Mouse (Mus musculus) gastrocnemius, postnatal 36 days (tissue): ENCODE measurements around the gene Usp21. TPM values are rescaled to one million over a fixed set of nuclear protein-coding genes. Genes with fewer than 3 reads are reported as not detected.
"Not testable (repeated sequence)": the region's sequence is repeated elsewhere in the genome, so short reads cannot be mapped to it uniquely, and the experiment has no call there.

Experiments used
- DNase-seq, 2 experiments: peaks; one replicate each; pipeline ENCODE4 v3.0.0; 2022
- intact Hi-C: fragments of 180-260 bp; cut with DNase I; formaldehyde crosslinking; loops from one replicate; pipeline ENCODE4 v1.15.1; 2025
- total RNA-seq, 2 experiments: library from RNA; stranded (reverse); gene quantifications; 2 replicates each; pipeline ENCODE4 v1.2.3; 2021

The Usp21 gene
- total RNA-seq, 2 experiments from 2014 or later, result 13.5 to 13.8 TPM

DNA sequence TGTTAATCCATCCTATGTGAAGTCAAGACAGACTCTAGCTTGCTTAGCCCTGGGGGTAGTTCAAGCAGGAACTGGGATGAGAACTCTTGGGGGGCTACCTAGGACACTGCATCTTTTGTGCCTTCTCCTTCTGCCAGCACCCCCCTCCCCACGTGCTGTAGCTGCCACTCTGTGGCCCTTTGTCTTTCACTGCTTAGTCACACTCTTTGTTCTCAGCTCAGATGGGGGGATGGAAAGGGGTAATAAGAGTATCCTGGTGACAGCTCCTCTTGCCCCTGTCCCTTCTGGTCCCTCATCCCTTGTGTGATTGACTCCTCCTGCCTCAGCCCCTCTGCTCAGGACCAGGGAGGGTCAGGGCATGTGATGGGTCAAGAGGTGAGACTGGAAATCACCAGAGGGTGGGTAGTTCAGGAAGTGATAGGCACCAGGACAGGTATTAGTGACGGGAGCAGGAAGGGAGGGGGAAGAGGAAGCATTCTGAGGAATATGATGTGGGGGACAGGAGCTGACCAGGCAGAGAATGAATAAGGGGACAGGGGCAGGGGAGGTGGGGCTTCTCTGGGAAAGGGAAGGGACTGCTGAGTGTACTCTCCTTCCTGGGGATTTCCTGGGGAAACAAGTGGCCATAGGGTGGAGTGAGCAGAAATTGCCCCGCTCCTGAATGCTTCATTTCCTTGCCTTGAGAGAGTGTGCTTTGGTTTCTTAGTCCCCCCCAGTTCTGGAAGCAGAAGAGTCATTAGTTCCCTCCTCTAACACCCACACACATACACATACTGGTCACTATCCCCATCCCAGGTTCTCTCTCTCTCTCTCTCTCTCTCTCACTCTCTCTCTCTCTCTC is 39.2 kb downstream of the Usp21 start:
- intact Hi-C loops, result no loop called here
- DNase-seq, result no peak

DNA sequence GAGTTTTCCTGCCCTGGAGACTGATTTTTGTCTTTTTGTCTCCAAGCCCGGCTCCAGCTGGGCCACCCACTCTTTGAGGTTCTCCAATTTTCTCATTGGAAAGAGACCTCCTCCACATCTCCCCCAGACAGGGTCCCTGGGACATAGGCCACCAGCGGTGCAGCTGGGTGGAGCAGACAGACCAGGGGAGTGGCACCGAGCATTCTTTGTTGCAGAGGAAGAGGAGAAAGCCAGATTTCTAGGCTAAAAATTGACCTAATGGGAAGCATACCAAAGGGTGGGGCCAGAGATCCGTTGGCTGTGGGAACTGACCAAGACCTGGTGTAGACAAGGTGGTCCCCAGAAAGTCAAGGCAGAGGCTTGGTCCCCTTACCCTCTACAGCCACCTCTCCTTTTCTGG is 39.9 kb downstream of the Usp21 start:
- intact Hi-C loops, result loop anchor here (2.0 kb wide), 1 partner anchor 25 kb away; the partner anchor contains the start of gene Tomm40l
- DNase-seq, result no peak

DNA sequence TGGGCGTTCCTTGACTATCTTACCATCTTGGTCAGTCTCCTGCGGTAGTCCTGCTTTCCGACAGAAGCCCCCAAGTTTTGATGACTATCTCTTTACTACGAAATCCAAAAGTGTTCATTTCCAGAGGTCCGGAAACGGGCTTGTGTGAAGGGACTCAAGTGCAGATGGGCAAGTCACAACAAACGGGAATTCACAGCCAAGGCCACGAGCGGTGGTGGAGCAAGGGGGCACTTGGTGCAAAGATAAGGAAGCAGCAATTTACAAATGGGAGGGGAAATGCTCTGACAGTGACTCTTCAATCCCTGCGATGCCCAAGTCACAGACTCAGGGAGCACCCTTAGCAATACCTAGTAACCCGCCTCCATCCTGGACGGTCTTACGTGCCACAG is 40.3 kb downstream of the Usp21 start:
- DNase-seq, result no peak
- intact Hi-C loops, result loop anchor here (2.0 kb wide), 1 partner anchor 25 kb away; the partner anchor contains the start of gene Tomm40l

DNA sequence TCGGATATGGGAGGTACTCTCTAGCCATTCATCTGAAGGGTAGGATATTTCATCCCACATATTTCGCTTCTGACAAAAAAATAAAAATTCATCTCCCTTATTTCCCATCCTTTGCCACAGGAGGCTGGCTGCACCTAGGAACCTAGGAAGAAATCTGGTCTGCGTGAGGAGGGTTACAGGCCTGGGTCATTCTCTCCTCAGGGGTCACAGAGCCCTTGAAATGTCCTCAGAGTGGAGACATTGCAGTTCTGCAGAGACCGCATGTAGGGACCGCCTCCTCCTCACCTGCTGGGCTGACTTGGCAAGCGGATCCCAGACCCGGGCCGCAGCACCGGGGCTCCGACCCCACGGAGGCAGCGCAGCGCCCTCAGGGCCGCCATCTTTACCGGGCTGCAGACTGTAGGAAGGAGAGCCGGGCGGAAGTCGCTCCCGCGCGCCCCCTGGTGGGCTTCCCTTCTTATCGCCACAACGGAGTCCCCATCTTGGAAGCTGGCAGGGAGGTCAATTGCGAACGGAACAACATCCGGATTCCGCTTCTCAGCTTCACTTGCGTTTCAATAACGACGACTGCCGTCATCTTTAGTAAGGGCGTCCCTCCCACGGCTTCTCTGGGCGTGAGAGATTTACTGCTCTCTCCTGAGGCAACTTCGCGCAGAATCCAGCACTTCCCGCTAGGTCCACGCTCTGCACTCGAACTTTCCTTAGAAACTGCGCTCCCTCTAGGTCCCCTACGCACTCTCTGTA is 40.9 kb downstream of the Usp21 start:
- intact Hi-C loops, result loop anchor here (2.0 kb wide), 1 partner anchor 24 kb away; the partner anchor contains the start of gene Tomm40l
- DNase-seq, result peak; percentile 95 to 96

DNA sequence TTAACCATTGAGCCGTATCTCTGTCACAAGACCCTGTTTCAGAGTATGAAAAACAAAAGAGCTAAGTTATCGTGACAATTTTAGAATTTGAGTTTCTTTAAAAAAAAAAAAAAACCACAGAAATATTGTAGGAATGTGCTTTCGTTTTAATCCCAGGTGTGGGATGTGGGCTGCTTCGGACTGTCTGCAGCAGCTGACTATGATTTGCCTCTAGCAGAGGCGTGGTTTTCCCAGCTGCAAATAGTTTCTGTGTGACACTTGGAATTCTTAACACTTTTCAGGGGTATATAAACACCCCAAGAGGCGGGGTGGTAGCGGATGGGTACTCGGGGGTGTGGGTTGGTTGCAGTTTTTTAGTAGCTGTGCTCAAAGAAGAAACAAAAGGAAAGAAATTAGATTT is 42.4 kb downstream of the Usp21 start:
- DNase-seq, result no peak
- intact Hi-C loops, result no loop called here

DNA sequence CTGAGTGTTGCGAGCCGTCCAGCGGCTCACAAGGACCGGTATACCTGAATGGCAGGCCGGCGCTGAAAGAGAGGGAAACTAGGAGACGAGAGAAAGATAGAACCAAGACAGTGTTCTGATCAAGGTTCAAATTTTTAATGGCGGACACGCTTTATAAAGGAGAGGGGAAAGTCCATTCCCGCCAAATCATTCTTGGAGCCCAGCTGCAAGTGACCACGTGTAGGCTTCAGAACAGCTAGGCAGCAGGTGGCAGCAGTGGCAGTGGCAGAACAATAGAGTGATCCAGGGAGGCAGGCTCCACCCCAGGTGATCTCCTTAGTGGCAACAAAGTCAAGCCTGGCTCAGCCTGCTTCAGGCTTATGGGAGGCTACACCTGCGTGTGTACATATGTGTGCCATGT is 45.8 kb downstream of the Usp21 start:
- intact Hi-C loops, DNase-seq: not testable (repeated sequence)

DNA sequence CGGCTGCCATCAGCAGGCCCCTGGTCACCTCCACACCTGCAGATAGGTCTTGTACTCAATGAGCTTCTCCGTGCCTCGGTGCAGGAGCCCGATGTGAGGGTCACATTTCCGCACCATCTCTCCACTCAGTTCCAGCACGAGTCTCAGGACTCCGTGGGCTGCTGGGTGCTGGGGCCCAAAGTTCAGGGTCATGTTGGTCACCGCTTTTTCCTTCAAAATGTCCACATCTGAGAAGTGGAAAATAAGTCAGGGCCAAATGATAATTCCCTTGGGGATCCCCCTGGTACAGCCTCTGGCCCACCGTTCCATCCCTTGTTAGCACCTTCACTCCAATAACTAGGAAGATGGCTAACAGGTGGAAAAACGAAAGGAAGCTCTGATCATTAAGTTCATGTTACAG is 46.9 kb downstream of the Usp21 start:
- no peak for DNase-seq
- intact Hi-C loops, result no loop called here

DNA sequence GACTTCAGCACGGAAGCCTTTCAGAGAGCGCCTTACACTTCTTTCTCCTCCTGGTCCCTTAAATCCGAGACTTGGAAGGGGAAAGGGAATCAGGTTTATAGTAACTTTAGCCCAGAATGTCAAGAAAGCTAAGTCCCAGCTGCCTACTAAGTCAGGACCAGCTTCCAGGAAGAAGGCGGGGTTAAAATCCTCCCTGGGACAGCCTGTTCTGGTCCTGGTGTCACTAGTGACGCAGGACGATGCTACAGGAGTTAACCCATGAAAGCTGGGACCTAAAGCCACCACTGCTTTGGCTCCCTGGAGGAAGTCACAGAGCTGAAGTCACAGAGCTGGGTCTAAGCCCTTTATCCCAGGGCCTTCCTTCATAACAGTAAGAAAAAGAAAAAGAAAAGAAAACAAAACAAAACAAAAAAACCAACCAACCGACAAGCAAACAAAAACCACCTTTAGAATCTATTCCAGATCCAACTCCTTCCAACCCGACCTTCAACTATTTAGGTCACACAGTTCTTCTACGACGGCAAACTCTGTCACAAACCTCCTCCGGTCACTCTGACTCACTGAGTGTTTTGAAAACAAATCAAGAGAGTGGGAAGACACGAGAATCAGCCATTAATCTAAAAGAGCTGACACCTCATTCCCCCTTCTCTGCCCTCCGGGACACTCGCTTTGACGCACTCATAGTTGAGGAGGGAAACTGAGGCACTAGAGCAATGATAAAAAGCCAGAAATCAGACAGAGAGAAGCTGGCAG is 47.6 kb downstream of the Usp21 start:
- intact Hi-C loops, result no loop called here
- DNase-seq, result peak in 1 of 2 experiments; percentile 63

DNA sequence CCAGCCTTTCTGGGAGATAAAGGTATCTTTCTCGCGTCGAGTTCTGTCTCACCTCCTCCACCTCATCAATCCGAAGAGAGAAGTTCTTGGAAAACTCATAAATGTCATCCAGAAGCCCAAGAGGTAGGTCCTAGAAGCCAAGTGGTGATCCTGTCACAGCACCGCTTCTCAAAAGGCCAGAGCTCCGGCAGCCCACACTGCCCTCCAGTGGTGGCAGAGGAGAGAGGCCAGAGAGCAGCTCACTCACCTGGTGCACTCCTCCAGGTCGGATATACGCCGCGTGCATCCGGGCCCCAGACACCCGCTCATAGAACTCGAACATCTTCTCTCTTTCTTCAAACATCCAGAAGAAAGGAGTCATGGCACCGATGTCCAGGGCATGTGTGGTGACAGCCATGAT is 49.3 kb downstream of the Usp21 start:
- peak in 1 of 2 experiments; percentile 41 for DNase-seq
- intact Hi-C loops, result no loop called here

DNA sequence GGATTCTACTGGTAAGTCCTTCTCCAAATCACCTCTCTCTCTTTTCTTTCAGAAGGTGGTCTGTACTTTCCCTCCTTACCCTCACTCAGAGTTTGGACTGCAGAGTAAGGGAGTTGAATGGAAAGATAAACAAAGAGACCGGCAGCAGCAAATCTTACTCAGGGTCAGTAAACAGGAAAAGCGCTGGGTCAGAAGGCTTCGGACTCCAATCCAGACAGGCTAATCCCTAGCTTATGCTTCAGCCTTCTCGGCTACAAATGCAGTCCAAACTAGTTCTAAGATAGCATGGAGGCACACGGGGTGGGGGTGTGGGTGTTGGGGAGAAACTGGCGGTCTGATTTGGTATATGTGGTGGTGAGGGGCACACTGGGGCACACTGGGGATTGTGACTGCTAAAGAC is 50.4 kb downstream of the Usp21 start:
- DNase-seq, result no peak
- intact Hi-C loops, result no loop called here

DNA sequence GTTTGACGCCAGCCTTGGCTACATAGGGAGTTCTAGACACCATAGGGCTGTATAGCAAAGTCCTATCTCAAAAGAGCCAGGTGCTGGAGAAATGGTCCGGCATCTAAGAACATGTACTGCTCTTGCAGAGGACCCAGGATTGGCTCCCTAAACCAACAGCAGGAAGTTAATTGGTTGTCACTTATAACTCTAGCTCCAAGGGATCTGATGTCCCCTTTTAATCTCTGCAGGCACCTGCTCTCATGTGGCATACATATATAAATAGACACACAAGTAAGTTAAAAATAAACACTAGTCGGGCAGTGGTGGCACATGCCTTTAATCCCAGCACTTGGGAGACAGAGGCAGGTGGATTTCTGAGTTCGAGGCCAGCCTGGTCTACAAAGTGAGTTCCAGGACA is 52.0 kb downstream of the Usp21 start:
- intact Hi-C loops, result no loop called here
- DNase-seq, result no peak

DNA sequence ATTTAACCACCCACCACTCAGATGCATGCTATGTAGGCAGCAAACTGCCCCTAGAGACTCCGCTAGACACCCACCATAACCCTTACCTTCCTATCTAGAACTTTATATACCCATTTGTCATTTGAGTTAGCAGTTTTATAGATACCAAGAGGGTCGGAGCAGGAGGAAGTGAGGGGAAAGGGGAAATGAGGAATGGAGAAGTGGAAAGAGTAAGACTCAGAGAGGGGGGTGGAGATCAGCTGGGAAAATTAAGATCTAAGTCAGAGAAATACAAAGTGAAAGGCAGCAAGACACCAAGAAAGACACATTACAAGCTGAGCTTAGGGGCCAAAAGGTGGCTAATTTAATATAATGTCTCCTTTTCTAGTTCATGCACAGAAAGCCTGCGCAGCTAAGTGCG is 53.3 kb downstream of the Usp21 start:
- intact Hi-C loops, result no loop called here
- DNase-seq, result no peak

DNA sequence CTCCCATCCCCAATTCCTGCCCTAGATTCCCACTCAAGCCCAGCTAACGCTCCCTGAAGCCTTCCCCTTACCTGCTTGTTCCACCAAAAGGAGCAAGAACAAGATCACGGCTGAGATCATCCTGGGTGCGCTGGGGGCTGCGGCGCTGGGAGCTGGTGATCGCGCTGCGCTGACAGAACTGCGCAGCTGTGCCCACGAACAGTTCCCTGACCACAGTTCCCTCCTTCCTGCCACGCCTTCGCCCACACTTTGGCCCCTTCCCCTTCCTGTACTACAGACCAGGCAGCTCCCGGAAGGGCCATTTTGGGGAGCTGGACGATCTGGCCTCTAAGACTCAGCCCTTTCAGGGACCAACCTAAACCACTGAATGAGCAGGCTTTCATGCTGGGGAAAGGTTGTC is 53.7 kb downstream of the Usp21 start, which contains the start of gene Fcer1g:
Gene Fcer1g, minus strand, starts transcription at position 240 of the 400 bp plus-strand sequence.
- intact Hi-C loops, result no loop called here
- no peak for DNase-seq

DNA sequence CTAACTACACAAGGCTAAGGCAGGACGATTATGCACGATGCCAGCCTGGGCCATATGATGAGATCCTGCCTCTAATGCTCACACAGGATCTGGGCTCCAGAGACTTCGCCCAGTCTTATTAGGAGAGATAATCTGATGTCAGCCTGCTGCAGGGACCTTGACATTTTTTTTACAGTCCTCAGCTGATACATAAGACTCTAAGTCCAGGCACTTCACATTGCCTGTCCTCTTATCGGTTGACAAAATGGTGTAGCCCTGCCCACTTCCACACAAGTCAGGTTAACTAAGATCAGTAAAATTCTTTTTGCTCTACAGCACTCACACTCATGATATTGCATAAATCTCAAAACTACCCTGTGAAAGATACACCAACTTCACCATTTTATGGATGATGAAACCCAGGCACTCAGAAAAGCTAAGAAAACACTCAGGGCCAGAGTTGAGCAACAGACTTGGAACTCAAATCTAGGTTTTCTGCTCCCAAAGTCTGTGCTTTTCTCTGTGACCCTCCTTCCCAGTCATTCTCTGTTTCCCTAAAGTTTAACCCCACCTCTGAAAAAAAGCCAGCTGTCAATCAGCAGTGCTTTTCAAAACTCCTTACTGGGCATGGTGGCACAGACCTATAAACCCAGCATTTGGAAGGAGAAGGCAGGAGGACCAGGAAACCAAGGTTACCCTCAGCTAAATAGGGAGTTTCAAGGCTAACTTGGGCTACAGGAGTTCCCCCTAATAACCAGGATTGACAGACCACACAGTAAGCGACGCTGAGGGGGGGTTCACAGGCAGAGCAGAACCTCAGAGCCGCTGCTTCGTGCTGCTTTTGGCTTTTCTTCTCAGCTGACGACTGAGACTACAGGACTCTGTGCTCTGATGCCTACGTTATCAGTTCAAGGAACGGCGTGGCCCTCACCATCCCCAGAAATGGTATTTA is 54.7 kb downstream of the Usp21 start:
- DNase-seq, result no peak
- intact Hi-C loops, result no loop called here

DNA sequence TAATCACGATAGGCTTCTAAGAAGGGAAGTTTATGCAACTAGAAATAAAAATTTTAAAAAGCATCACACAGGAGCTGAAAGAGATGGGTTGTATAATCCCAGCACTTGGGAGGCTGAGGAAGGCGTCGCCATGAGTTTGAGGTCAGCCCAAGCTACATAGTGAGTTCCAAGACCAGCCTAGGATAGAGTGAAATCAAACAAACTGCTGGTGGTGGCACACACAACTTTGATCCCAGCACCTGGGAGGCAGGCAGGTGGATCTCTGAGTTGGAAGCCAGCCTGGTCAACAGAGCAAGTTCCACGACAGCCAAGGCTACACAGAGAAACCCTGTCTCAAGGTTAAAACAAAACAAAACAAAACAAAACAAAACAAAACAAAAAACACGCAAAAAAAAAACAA is 55.4 kb downstream of the Usp21 start:
- no peak for DNase-seq
- intact Hi-C loops, result no loop called here

Other genes with a start within 250 kb of the Usp21 start
- 1 to 10 TPM; 2.6 to 4.6 TPM for gene Fcgr3, start 223.1 kb downstream of the Usp21 start, total RNA-seq
- gene Cfap126, start 174.1 kb downstream of the Usp21 start, total RNA-seq, result under 1 TPM; 0.54 to 0.91 TPM
- gene Sdhc, start 137.4 kb downstream of the Usp21 start, total RNA-seq, result 100 to 1,000 TPM; 691 to 738 TPM
- 100 to 1,000 TPM in 1 of 2 experiments, 10 to 100 TPM in 1; 33.1 to 105 TPM for gene Mpz, start 137.3 kb downstream of the Usp21 start, total RNA-seq
- gene Pcp4l1, start 91.7 kb downstream of the Usp21 start, total RNA-seq, result 10 to 100 TPM; 48.8 to 49.5 TPM
- not detected for gene Nr1i3, start 74.0 kb downstream of the Usp21 start, total RNA-seq
- 10 to 100 TPM; 52.0 to 54.8 TPM for gene Tomm40l, start 65.5 kb downstream of the Usp21 start, total RNA-seq
- 1 to 10 TPM in 1 of 2 experiments, not detected in 1; 1.7 TPM for gene Apoa2, start 62.9 kb downstream of the Usp21 start, total RNA-seq
- gene Fcer1g, start 53.6 kb downstream of the Usp21 start, total RNA-seq, result 1 to 10 TPM; 2.5 to 4.9 TPM
- under 1 TPM; 0.28 to 0.54 TPM for gene Adamts4, start 37.6 kb downstream of the Usp21 start, total RNA-seq
- 100 to 1,000 TPM; 874 to 989 TPM for gene Ndufs2, start 36.6 kb downstream of the Usp21 start, total RNA-seq
- 10 to 100 TPM in 1 of 2 experiments, 1 to 10 TPM in 1; 9.6 to 10.5 TPM for gene B4galt3, start 17.7 kb downstream of the Usp21 start, total RNA-seq
- gene Ppox, start 6.8 kb downstream of the Usp21 start, total RNA-seq, result 1 to 10 TPM; 8.7 TPM
- gene Ufc1, start 7.0 kb upstream of the Usp21 start, total RNA-seq, result 10 to 100 TPM; 80.9 to 82.2 TPM
- 10 to 100 TPM; 26.6 to 31.1 TPM for gene Dedd, start 41.2 kb upstream of the Usp21 start, total RNA-seq
- 10 to 100 TPM; 23.2 to 23.9 TPM for gene Nit1, start 57.7 kb upstream of the Usp21 start, total RNA-seq
- 10 to 100 TPM; 85.7 to 91.7 TPM for gene Pfdn2, start 57.7 kb upstream of the Usp21 start, total RNA-seq
- gene Klhdc9, start 72.8 kb upstream of the Usp21 start, total RNA-seq, result not detected
- gene Nectin4, start 82.1 kb upstream of the Usp21 start, total RNA-seq, result under 1 TPM in 1 of 2 experiments, not detected in 1; 0.07 TPM
- gene Arhgap30, start 101.0 kb upstream of the Usp21 start, total RNA-seq, result under 1 TPM; 0.94 to 0.99 TPM
- 10 to 100 TPM; 25.7 to 27.7 TPM for gene Usf1, start 123.3 kb upstream of the Usp21 start, total RNA-seq
- under 1 TPM in 1 of 2 experiments, not detected in 1; 0.69 TPM for gene Tstd1, start 130.9 kb upstream of the Usp21 start, total RNA-seq
- gene F11r, start 149.5 kb upstream of the Usp21 start, total RNA-seq, result 1 to 10 TPM; 4.9 to 5.4 TPM
- gene Alyref2, start 215.5 kb upstream of the Usp21 start, total RNA-seq, result 1 to 10 TPM in 1 of 2 experiments, under 1 TPM in 1; 0.79 to 1.2 TPM
- gene Itln1, start 247.3 kb upstream of the Usp21 start, total RNA-seq, result not detected